Mouse (Mus musculus) heart, postnatal 0 days (tissue): Measurements from ENCODE around the gene Cpa4.

ENCODE experiments used
- CTCF ChIP-seq: IDR thresholded peaks from 2 replicates; pipeline ENCODE4 v1.5.1; 2016; ENCODE audit warnings: antibody characterized with exemption, control low read depth, low read depth
- EP300 ChIP-seq: IDR thresholded peaks from 2 replicates; pipeline ENCODE4 v1.6.1; 2016; ENCODE audit warnings: antibody characterized with exemption, low read depth

- TF ChIP-seq CTCF (no peak), EP300 (no peak)
These were observed 25.9 kb upstream of the Cpa4 start for GRCm38 (mm10) chr6:30542277-30542676.
